Mouse (Mus musculus) adrenal gland, adult 10 weeks (tissue): Measurements from ENCODE around the gene Gas1. TPM values are rescaled to one million over a fixed set of nuclear protein-coding genes. Genes with fewer than 3 reads are reported as not detected.

Experiments used
- polyA plus RNA-seq: library from polyadenylated mRNA; stranded (reverse); fragments of 350-450 nt; fragmentation: Illumina TruSeq; extraction: RNeasy Lipid Tissue Mini Kit (QIAGEN cat#74804); gene quantifications from one replicate; pipeline ENCODE4 v1.2.3, GENCODE M21; 2014; ENCODE audit warnings: low read depth, low replicate concordance

The Gas1 gene
- 51.8 TPM for polyA plus RNA-seq

DNA sequence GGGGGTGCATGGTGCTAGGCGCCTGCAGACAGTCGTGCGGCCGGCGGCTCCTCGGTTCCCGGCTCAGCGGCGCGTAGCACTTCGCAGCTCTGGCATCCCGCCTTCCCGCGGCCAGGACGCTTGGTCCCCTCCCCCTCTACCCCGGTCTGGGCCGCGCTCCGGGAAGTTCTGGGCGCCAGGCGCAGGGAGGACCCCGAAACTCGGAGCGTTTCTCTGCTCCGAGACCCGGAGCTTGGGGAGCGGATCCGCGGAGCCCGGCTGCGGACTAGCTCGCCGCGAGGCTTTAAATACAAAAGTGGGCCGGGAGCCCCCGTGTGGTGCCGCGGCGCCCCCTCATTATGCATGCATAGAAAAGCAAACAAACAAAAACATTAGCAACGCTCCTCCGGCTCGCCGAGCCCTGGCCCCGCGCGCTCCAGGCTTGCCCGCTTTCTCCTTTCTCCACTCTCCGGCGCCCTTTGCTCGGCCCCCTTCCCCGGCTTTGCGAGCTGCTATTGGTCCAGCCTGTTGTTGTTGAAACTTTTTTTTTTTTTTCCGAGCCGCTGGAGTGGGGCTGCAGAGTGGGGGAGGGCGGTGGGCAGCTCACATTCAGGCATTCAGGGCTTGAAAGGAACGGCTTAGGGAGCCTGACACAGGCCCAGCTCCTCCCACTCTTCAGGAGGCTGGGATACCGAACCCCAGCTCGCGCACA, at the start of gene Gas1:
Gene Gas1, minus strand, starts transcription at position 260 of the 691 bp plus-strand sequence.

